Mouse (Mus musculus): ENCODE results near the gene Il33. TPM values are rescaled to one million over a fixed set of nuclear protein-coding genes. Genes with fewer than 3 reads are reported as not detected.
A peak's percentile ranks its signal among the peaks of the same experiment; 100 is the strongest.

The Il33 gene
- polyA plus RNA-seq, 1 experiment from 2014 or later: 0.27 TPM

- DNase-seq (ENCODE audit: low spot score) (no peak), ATAC-seq (replicated peaks; ENCODE audit: low FRiP score) (no peak)
- no peak overlapping the region for H3K9ac ChIP-seq (ENCODE audit: low read depth, low read length)
- H3K4me1 ChIP-seq (replicated peaks; ENCODE audit: control insufficient read depth, insufficient read depth, low read length): no peaks in the 10 kb centered on the region
- H3K27ac ChIP-seq (ENCODE audit: low read depth, low read length): no peak overlapping the region
- H3K4me3 ChIP-seq (ENCODE audit: low read depth, low read length): no peak overlapping the region
- no peaks in the 10 kb centered on the region for H3K27me3 ChIP-seq (replicated peaks; ENCODE audit: control insufficient read depth, insufficient read depth, low read length)
- H3K4me2 ChIP-seq: no peak overlapping the region
- H3K36me3 ChIP-seq (ENCODE audit: control insufficient read depth, insufficient read depth, low read length): no peaks in the 10 kb centered on the region
- H3K9me3 ChIP-seq (ENCODE audit: control insufficient read depth, low read length): no peaks in the 10 kb centered on the region
- WGBS: 77% methylated on average over 6 of the region's 6 CpGs
These were observed 13.0 kb upstream of the Il33 start for GRCm38 (mm10) chr19:29911919-29912318.

DNA sequence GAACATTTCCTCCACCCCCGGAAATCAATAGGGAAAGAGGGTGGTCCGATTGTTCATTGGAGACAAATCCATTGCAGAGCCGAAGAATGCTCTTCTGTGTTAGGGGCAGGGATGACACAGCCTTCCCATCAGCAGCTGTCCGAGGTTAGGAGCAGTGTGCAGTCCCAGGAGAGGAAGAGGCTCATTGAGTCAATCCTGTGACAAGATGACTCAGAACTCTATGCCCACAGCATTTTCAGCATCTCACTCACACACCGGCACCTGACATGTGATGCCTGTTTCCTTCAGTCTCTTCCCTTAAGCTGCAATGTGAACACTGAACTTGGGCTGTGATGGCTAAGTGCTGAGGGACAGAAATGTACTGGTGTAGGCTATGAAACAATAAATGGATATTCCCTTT lies 7.5 kb upstream of the Il33 start:
- Histone ChIP-seq H3K27ac (ENCODE audit: low read depth, low read length) (no peak overlapping the region), H3K9me3 (ENCODE audit: control insufficient read depth, low read length) (no peaks in the 10 kb centered on the region), H3K36me3 (ENCODE audit: control insufficient read depth, insufficient read depth, low read length) (no peaks in the 10 kb centered on the region), H3K27me3 (replicated peaks; ENCODE audit: control insufficient read depth, insufficient read depth, low read length) (no peaks in the 10 kb centered on the region), H3K4me1 (replicated peaks; ENCODE audit: control insufficient read depth, insufficient read depth, low read length) (no peaks in the 10 kb centered on the region), H3K4me3 (ENCODE audit: low read depth, low read length) (no peak overlapping the region), H3K4me2 (no peak overlapping the region), H3K9ac (ENCODE audit: low read depth, low read length) (no peak overlapping the region)
- ATAC-seq (replicated peaks; ENCODE audit: low FRiP score) (no peak), DNase-seq (ENCODE audit: low spot score) (no peak)
- WGBS: 76% methylated on average over 5 of the region's 5 CpGs

DNA sequence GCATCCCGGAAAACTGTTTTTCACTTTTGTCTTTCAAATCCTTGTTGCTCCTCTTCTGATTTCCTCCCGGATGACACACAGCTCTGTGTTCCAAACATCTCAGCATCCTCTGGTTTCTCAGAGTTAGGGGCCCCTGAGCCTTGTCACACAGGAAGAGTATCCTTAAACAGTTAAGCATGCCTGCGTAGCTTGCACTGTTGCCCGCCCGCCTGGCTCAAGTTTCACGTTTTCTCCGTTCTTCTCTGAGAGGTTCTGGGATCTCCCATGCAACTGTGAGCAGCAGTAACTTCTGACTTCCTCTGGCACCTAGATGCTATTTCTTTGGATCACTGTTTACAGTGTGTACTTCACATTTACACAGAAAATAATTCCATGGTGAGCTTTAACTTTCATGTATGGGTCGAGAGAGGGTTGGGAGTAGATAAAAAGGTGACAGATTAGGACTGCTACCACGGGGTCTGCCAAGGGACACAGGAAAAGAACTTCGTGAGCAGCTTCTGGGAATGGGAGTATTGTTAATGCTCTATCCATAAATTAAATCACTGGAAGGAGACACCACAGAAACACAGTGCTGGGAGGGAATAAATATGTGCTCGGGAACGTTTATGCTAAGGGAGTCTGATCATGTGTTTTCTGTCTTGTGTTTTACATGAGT lies 1.3 kb downstream of the Il33 start:
- 40% methylated on average over 12 of the region's 12 CpGs for WGBS
- Histone ChIP-seq H3K36me3 (ENCODE audit: control insufficient read depth, insufficient read depth, low read length) (no peaks in the 10 kb centered on the region), H3K9ac (ENCODE audit: low read depth, low read length) (no peak overlapping the region), H3K4me3 (ENCODE audit: low read depth, low read length) (no peak overlapping the region), H3K4me2 (no peak overlapping the region), H3K9me3 (ENCODE audit: control insufficient read depth, low read length) (no peaks in the 10 kb centered on the region), H3K27ac (ENCODE audit: low read depth, low read length) (no peak overlapping the region), H3K27me3 (replicated peaks; ENCODE audit: control insufficient read depth, insufficient read depth, low read length) (no peaks in the 10 kb centered on the region), H3K4me1 (replicated peaks; ENCODE audit: control insufficient read depth, insufficient read depth, low read length) (no peaks in the 10 kb centered on the region)
- DNase-seq (ENCODE audit: low spot score): no peak
- ATAC-seq (replicated peaks; ENCODE audit: low FRiP score): no peak

DNA sequence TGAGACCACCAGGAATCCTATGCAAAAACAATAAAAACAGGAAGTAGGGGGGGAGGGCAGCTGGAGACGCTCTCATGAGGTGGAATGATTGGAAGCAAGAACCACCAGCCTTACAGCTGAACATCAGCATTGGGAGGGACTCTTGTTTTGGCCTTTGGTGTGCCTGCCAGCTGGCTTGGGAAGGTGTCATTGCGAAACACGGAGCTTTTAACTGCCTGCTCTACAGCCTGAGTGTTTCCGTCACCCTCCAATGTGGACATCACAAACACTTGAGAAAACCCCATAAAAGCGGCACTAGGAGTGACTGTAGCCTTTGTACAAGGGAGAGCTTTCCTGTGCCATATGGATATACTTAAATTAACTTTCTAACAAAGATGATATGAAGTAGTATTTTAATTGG lies 5.4 kb downstream of the Il33 start:
- H3K4me2 ChIP-seq: no peak overlapping the region
- no peak overlapping the region for H3K4me3 ChIP-seq (ENCODE audit: low read depth, low read length)
- no peaks in the 10 kb centered on the region for H3K27me3 ChIP-seq (replicated peaks; ENCODE audit: control insufficient read depth, insufficient read depth, low read length)
- no peak overlapping the region for H3K27ac ChIP-seq (ENCODE audit: low read depth, low read length)
- no peaks in the 10 kb centered on the region for H3K36me3 ChIP-seq (ENCODE audit: control insufficient read depth, insufficient read depth, low read length)
- no peak overlapping the region for H3K9ac ChIP-seq (ENCODE audit: low read depth, low read length)
- no peaks in the 10 kb centered on the region for H3K4me1 ChIP-seq (replicated peaks; ENCODE audit: control insufficient read depth, insufficient read depth, low read length)
- 61% methylated on average over 5 of the region's 5 CpGs for WGBS
- DNase-seq (ENCODE audit: low spot score): no peak
- no peaks in the 10 kb centered on the region for H3K9me3 ChIP-seq (ENCODE audit: control insufficient read depth, low read length)
- ATAC-seq (replicated peaks; ENCODE audit: low FRiP score): no peak

DNA sequence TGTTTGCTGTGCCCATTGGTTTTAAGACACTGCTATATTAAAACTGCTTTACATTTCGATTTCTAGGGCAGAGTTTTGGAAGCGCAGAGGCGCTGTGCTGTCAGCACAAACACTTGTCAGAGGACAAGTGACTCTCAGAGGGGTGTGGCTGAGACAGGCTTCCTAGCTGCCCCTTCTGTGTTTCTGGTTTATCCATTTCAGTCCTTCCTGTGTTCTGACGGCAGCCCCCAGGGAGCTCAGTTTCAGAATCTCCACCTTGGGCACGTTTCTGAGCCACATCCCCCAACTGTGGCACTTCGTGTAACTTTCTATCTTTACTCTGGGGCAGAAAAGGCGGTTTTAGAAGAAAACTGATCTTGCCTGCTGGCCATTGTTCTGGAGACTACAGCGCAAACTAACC lies 12.5 kb downstream of the Il33 start:
- Histone ChIP-seq H3K4me2 (no peak overlapping the region), H3K9me3 (ENCODE audit: control insufficient read depth, low read length) (no peaks in the 10 kb centered on the region), H3K36me3 (ENCODE audit: control insufficient read depth, insufficient read depth, low read length) (no peaks in the 10 kb centered on the region), H3K4me3 (ENCODE audit: low read depth, low read length) (no peak overlapping the region), H3K4me1 (replicated peaks; ENCODE audit: control insufficient read depth, insufficient read depth, low read length) (no peaks in the 10 kb centered on the region; the same call in 1 of the 2 replicates), H3K9ac (ENCODE audit: low read depth, low read length) (no peak overlapping the region), H3K27me3 (replicated peaks; ENCODE audit: control insufficient read depth, insufficient read depth, low read length) (no peaks in the 10 kb centered on the region; the same call in 1 of the 2 replicates), H3K27ac (ENCODE audit: low read depth, low read length) (no peak overlapping the region)
- DNase-seq (ENCODE audit: low spot score) (no peak), ATAC-seq (replicated peaks; ENCODE audit: low FRiP score) (no peak)
- whole genome bisulfite sequencing: 49% methylated on average over 8 of the region's 8 CpGs

DNA sequence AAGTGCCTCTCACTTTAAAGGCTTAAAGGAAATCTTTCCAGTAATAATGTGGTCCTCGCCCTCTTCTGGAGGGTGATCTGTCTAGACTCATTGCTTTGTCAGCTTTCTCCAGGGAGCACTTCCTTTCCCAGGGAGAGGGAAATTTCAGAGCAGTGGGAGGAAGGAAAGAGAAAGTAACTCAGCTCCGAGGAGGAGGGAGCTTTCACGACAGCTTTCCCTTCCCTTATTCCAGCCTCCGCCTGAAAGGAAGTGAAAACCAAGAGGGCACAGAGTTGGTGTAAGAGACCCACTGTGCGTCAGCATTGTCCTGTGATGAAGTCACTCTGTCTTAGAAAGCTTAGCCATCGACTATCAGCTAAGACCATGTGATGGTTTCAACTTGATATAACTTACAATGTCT lies 15.3 kb downstream of the Il33 start:
- DNase-seq (ENCODE audit: low spot score) (no peak), ATAC-seq (replicated peaks; ENCODE audit: low FRiP score) (no peak)
- Histone ChIP-seq H3K9me3 (ENCODE audit: control insufficient read depth, low read length) (no peaks in the 10 kb centered on the region), H3K9ac (ENCODE audit: low read depth, low read length) (no peak overlapping the region), H3K4me1 (replicated peaks; ENCODE audit: control insufficient read depth, insufficient read depth, low read length) (no peaks in the 10 kb centered on the region; the same call in 1 of the 2 replicates), H3K27ac (ENCODE audit: low read depth, low read length) (no peak overlapping the region), H3K27me3 (replicated peaks; ENCODE audit: control insufficient read depth, insufficient read depth, low read length) (no peaks in the 10 kb centered on the region; the same call in 1 of the 2 replicates), H3K4me3 (ENCODE audit: low read depth, low read length) (no peak overlapping the region), H3K36me3 (ENCODE audit: control insufficient read depth, insufficient read depth, low read length) (no peaks in the 10 kb centered on the region), H3K4me2 (peak overlapping the region; percentile 38)
- 17% methylated on average over 6 of the region's 6 CpGs for WGBS

- no peak overlapping the region for H3K4me2 ChIP-seq
- no peak for DNase-seq (ENCODE audit: low spot score)
- H3K36me3 ChIP-seq (ENCODE audit: control insufficient read depth, insufficient read depth, low read length): no peaks in the 10 kb centered on the region
- no peak for ATAC-seq (replicated peaks; ENCODE audit: low FRiP score)
- no peak overlapping the region for H3K9ac ChIP-seq (ENCODE audit: low read depth, low read length)
- no peak overlapping the region for H3K4me3 ChIP-seq (ENCODE audit: low read depth, low read length)
- no peaks in the 10 kb centered on the region for H3K9me3 ChIP-seq (ENCODE audit: control insufficient read depth, low read length)
- H3K27me3 ChIP-seq (replicated peaks; ENCODE audit: control insufficient read depth, insufficient read depth, low read length): no peaks in the 10 kb centered on the region; the same call in 1 of the 2 replicates
- peaks cover 6% of the 10 kb centered on the region for H3K4me1 ChIP-seq (replicated peaks; ENCODE audit: control insufficient read depth, insufficient read depth, low read length)
- WGBS: 62% methylated on average over 7 of the region's 7 CpGs
- no peak overlapping the region for H3K27ac ChIP-seq (ENCODE audit: low read depth, low read length)
These were observed 16.3 kb downstream of the Il33 start for GRCm38 (mm10) chr19:29941208-29941607.

GRCm38 (mm10) chr19:29942358-29942757 lies 17.4 kb downstream of the Il33 start:
- DNase-seq (ENCODE audit: low spot score) (no peak), ATAC-seq (replicated peaks; ENCODE audit: low FRiP score) (no peak)
- H3K9ac ChIP-seq (ENCODE audit: low read depth, low read length): no peak overlapping the region
- H3K27me3 ChIP-seq (replicated peaks; ENCODE audit: control insufficient read depth, insufficient read depth, low read length): no peaks in the 10 kb centered on the region
- peaks cover 6% of the 10 kb centered on the region for H3K4me1 ChIP-seq (replicated peaks; ENCODE audit: control insufficient read depth, insufficient read depth, low read length)
- H3K27ac ChIP-seq (ENCODE audit: low read depth, low read length): no peak overlapping the region
- no peaks in the 10 kb centered on the region for H3K36me3 ChIP-seq (ENCODE audit: control insufficient read depth, insufficient read depth, low read length)
- no peak overlapping the region for H3K4me3 ChIP-seq (ENCODE audit: low read depth, low read length)
- WGBS: 70% methylated on average over 6 of the region's 6 CpGs
- H3K9me3 ChIP-seq (ENCODE audit: control insufficient read depth, low read length): no peaks in the 10 kb centered on the region
- H3K4me2 ChIP-seq: no peak overlapping the region

- H3K27me3 ChIP-seq (replicated peaks; ENCODE audit: control insufficient read depth, insufficient read depth, low read length): no peaks in the 10 kb centered on the region
- H3K4me3 ChIP-seq (ENCODE audit: low read depth, low read length): no peak overlapping the region
- no peak for DNase-seq (ENCODE audit: low spot score)
- H3K9me3 ChIP-seq (ENCODE audit: control insufficient read depth, low read length): no peaks in the 10 kb centered on the region
- no peaks in the 10 kb centered on the region for H3K36me3 ChIP-seq (ENCODE audit: control insufficient read depth, insufficient read depth, low read length)
- WGBS: 71% methylated on average over 5 of the region's 5 CpGs
- no peak for ATAC-seq (replicated peaks; ENCODE audit: low FRiP score)
- H3K27ac ChIP-seq (ENCODE audit: low read depth, low read length): no peak overlapping the region
- H3K4me2 ChIP-seq: no peak overlapping the region
- H3K9ac ChIP-seq (ENCODE audit: low read depth, low read length): no peak overlapping the region
- H3K4me1 ChIP-seq (replicated peaks; ENCODE audit: control insufficient read depth, insufficient read depth, low read length): peaks cover 8% of the 10 kb centered on the region
These were observed 19.5 kb downstream of the Il33 start for GRCm38 (mm10) chr19:29944426-29944825.
